Mouse (Mus musculus) thymus, adult 2 months (tissue): Measurements from ENCODE around the gene Med10.

ENCODE experiments used
- CTCF ChIP-seq: fragments of 200-500 bp; IDR thresholded peaks from 2 replicates; pipeline ENCODE4 v1.5.1; 2012; ENCODE audit warnings: mild to moderate bottlenecking, control low read depth, low read length, moderate library complexity, borderline replicate concordance; ENCODE audit not compliant: control insufficient read depth, poor library complexity, insufficient read depth; ENCODE audit errors: extremely low read depth
- POLR2A ChIP-seq: fragments of 200-500 bp; IDR thresholded peaks from 2 replicates; pipeline ENCODE4 v1.6.1; 2012; ENCODE audit warnings: mild to moderate bottlenecking, low read length, control low read depth, moderate library complexity; ENCODE audit not compliant: control insufficient read depth, poor library complexity, insufficient read depth; ENCODE audit errors: extremely low read depth

GRCm38 (mm10) chr13:69764646-69765045 is 37.5 kb upstream of the Med10 start:
- TF ChIP-seq CTCF, result no peak
- TF ChIP-seq POLR2A, result no peak
